Mouse (Mus musculus): ENCODE measurements around the gene Phtf2.

DNA sequence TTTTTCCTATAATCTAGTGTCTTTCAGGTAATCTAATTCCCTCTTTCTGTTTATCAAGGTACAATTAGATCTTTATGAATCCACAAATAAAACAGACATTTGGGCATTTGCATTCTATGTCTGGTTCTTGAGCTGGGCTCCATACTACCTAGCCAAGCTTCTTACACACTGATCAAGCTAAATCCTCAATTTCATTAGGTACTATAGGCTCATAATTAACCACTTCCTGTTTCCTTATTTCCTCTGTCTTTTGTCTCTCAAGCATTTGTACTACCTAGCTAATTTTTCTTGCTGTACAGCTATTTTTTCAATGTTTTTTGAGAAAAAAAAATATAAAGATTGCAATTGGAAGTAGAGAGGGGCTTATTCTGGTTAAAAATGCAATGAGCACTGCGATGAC lies 44.8 kb downstream of the Phtf2 start:
- TF ChIP-seq POLR2A (IDR thresholded peaks at IDR 0.05; ENCODE audit: insufficient read depth, low read depth, low read length) (no peak), CTCF (IDR thresholded peaks at IDR 0.05) (no peak)

Measured in heart, adult 2 months (tissue).